Mouse (Mus musculus) kidney, embryonic 15.5 days (tissue): ENCODE measurements around the gene Grin2c. TPM values are rescaled to one million over a fixed set of nuclear protein-coding genes. Genes with fewer than 3 reads are reported as not detected.

Source experiments
- ATAC-seq: fragments of 200-750 bp; cut with Nextera tagmentation; replicated peaks from 2 replicates; pipeline ENCODE4 v1.8.0; 2017; ENCODE audit warnings: moderate TSS enrichment; ENCODE audit not compliant: low FRiP score
- H3K27ac ChIP-seq: fragments of 300-500 bp; sonication (generic); 2 replicates; pipeline ENCODE4 v1.5.1; 2015; ENCODE audit warnings: mild to moderate bottlenecking, inconsistent platforms
- H3K27me3 ChIP-seq: fragments of 300-500 bp; sonication (generic); 2 replicates; pipeline ENCODE4 v1.6.1; 2015; ENCODE audit warnings: inconsistent platforms
- H3K36me3 ChIP-seq: fragments of 300-500 bp; sonication (generic); 2 replicates; pipeline ENCODE4 v1.6.1; 2015; ENCODE audit warnings: inconsistent platforms
- H3K4me1 ChIP-seq: fragments of 300-500 bp; sonication (generic); 2 replicates; pipeline ENCODE4 v1.6.1; 2015; ENCODE audit warnings: inconsistent platforms
- H3K4me2 ChIP-seq: fragments of 300-500 bp; sonication (generic); 2 replicates; pipeline ENCODE4 v1.6.1; 2015; ENCODE audit warnings: moderate library complexity, mild to moderate bottlenecking, inconsistent platforms
- H3K4me3 ChIP-seq: fragments of 300-500 bp; sonication (generic); replicated peaks from 2 replicates; pipeline ENCODE4 v1.5.1; 2015; ENCODE audit warnings: mild to moderate bottlenecking, inconsistent platforms
- H3K9ac ChIP-seq: fragments of 300-500 bp; sonication (generic); 2 replicates; pipeline ENCODE4 v1.6.1; 2015; ENCODE audit warnings: mild to moderate bottlenecking, inconsistent platforms
- H3K9me3 ChIP-seq: fragments of 300-500 bp; sonication (generic); replicated peaks from 2 replicates; pipeline ENCODE4 v1.6.1; 2016; ENCODE audit warnings: inconsistent platforms
- WGBS: fragments of 180-500 bp; shearing (Covaris S2); methylation state at CpG from one replicate; pipeline ENCODE4 v1.1.7; 2015; ENCODE audit warnings: mixed read lengths; 5-methylcytosine and 5-hydroxymethylcytosine counted together
- polyA plus RNA-seq: library from polyadenylated mRNA; unstranded; fragments of >200 nt; fragmentation: Nextera tagmentation; extraction: Ambion mirVana; gene quantifications from 2 replicates; pipeline ENCODE4 v1.2.1, GENCODE M21; 2015

The Grin2c gene
- polyA plus RNA-seq, 1 experiment from 2014 or later, result not detected

- 0 out of 2 replicates have a peak overlapping the region, but pooled peaks have one; percentile 19 for H3K4me3 ChIP-seq
- peak overlapping the region; percentile 46 for H3K4me2 ChIP-seq
- peaks cover 9% of the 10 kb centered on the region for H3K4me1 ChIP-seq
- WGBS, result 15% methylated on average over 59 of the region's 59 CpGs
- peaks cover 99% of the 10 kb centered on the region for H3K27me3 ChIP-seq
- peak; percentile 64 for ATAC-seq
- H3K27ac ChIP-seq, result no peak overlapping the region
- no peaks in the 10 kb centered on the region for H3K36me3 ChIP-seq
- H3K9me3 ChIP-seq, result no peaks in the 10 kb centered on the region
- no peak overlapping the region for H3K9ac ChIP-seq
These were observed 9.1 kb downstream of the Grin2c start for GRCm38 (mm10) chr11:115257775-115258510.

- no peak overlapping the region for H3K27ac ChIP-seq
- ATAC-seq, result no peak
- H3K4me3 ChIP-seq, result no peak overlapping the region
- 61% methylated on average over 3 of the region's 3 CpGs for WGBS
- peaks cover 26% of the 10 kb centered on the region for H3K4me1 ChIP-seq
- H3K9ac ChIP-seq, result no peak overlapping the region
- no peaks in the 10 kb centered on the region for H3K36me3 ChIP-seq
- H3K27me3 ChIP-seq, result peaks cover 97% of the 10 kb centered on the region
- no peak overlapping the region for H3K4me2 ChIP-seq
- no peaks in the 10 kb centered on the region for H3K9me3 ChIP-seq
These were observed 15.8 kb downstream of the Grin2c start for GRCm38 (mm10) chr11:115251258-115251657.

- Histone ChIP-seq H3K27me3 (peaks cover 96% of the 10 kb centered on the region), H3K27ac (no peak overlapping the region), H3K4me1 (peaks cover 33% of the 10 kb centered on the region), H3K4me3 (peak overlapping the region; percentile 41), H3K36me3 (no peaks in the 10 kb centered on the region), H3K9ac (0 out of 2 replicates have a peak overlapping the region, but pooled peaks have one; percentile 21), H3K9me3 (no peaks in the 10 kb centered on the region), H3K4me2 (peak overlapping the region; percentile 75)
- no peak for ATAC-seq
- WGBS, result 2% methylated on average over 36 of the region's 36 CpGs
These were observed 16.5 kb downstream of the Grin2c start for GRCm38 (mm10) chr11:115250405-115251090.

DNA sequence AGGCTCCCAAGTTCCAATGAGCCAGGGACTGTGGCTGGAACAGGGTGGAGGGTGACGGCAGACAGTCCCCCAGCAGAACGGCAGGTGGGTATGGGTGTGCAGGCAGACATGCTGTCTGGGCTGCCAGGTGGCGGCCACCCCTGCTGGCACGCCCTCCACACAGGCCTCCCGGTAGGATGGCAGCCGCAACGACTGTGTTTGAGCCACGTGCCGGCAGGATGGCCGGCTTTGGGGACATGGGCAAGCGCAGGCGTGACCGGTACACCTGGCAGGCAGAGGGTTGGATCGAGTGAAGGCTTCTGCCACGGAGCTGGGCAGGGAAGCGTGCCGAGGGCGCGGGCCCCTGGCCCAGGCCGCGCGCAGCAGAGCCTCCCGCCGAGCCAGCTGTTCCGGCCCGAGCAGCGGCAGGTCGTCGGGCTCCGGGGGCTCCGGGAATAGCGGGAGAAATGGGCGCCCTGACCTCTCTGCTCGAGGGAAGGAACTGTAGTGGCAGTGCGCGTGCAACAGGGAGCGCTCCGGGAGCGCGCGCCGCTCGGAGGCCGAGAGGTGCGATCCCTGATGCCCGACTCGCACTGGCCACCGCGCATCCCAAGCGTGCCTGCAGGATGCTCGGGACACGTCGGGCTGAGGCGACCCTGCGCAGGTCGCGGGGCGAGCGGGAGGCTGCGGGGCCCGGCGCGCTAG is 17.2 kb downstream of the Grin2c start:
- H3K9me3 ChIP-seq, result no peaks in the 10 kb centered on the region
- WGBS, result 3% methylated on average over 63 of the region's 63 CpGs
- 0 out of 2 replicates have a peak overlapping the region, but pooled peaks have one; percentile 21 for H3K9ac ChIP-seq
- 0 out of 2 replicates have a peak, but pooled peaks have one; percentile 41 for ATAC-seq
- H3K27me3 ChIP-seq, result peaks cover 94% of the 10 kb centered on the region
- no peak overlapping the region for H3K27ac ChIP-seq
- H3K4me3 ChIP-seq, result peak overlapping the region; percentile 41
- H3K36me3 ChIP-seq, result no peaks in the 10 kb centered on the region
- peaks cover 38% of the 10 kb centered on the region for H3K4me1 ChIP-seq
- H3K4me2 ChIP-seq, result peak overlapping the region; percentile 75

GRCm38 (mm10) chr11:115247945-115248344 is 19.1 kb downstream of the Grin2c start:
- Histone ChIP-seq H3K9ac (no peak overlapping the region), H3K4me3 (no peak overlapping the region), H3K4me1 (peaks cover 44% of the 10 kb centered on the region), H3K4me2 (no peak overlapping the region), H3K27me3 (peaks cover 96% of the 10 kb centered on the region), H3K9me3 (no peaks in the 10 kb centered on the region), H3K27ac (no peak overlapping the region), H3K36me3 (peaks cover 13% of the 10 kb centered on the region)
- WGBS, result 73% methylated on average over 6 of the region's 6 CpGs
- ATAC-seq, result no peak

- no peak overlapping the region for H3K4me3 ChIP-seq
- no peak overlapping the region for H3K27ac ChIP-seq
- H3K4me1 ChIP-seq, result peaks cover 44% of the 10 kb centered on the region
- H3K36me3 ChIP-seq, result peaks cover 13% of the 10 kb centered on the region
- peaks cover 96% of the 10 kb centered on the region for H3K27me3 ChIP-seq
- H3K4me2 ChIP-seq, result no peak overlapping the region
- ATAC-seq, result no peak
- no peaks in the 10 kb centered on the region for H3K9me3 ChIP-seq
- H3K9ac ChIP-seq, result no peak overlapping the region
- WGBS, result 7% methylated on average over 3 of the region's 3 CpGs
These were observed 19.8 kb downstream of the Grin2c start for GRCm38 (mm10) chr11:115247240-115247639.

DNA sequence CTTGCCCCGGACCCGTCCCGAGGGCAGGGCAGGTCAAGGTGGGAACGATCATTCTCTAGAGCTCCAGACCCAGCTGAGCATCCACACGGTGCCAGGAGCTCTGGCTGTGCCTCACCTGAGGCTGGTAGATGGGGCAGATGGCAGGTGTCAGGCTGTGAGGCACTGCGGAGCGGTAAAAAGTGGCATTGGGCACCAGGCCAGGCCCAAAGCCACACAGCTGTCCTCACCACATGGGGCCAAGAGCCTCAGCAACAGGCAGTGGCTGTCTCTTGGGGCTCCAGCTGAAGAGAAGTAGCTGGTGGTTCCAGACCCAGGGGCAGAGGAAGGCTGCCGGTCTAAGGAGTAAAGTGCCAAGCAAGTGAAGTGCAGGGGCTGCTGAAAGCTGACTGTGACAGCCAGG is 20.7 kb downstream of the Grin2c start:
- ATAC-seq, result no peak
- Histone ChIP-seq H3K4me3 (no peak overlapping the region), H3K4me1 (peaks cover 48% of the 10 kb centered on the region), H3K9me3 (no peaks in the 10 kb centered on the region), H3K4me2 (no peak overlapping the region), H3K9ac (no peak overlapping the region), H3K27ac (no peak overlapping the region), H3K27me3 (peaks cover 95% of the 10 kb centered on the region), H3K36me3 (peaks cover 13% of the 10 kb centered on the region)
- WGBS, result 63% methylated on average over 8 of the region's 8 CpGs

GRCm38 (mm10) chr11:115244840-115245239 is 22.2 kb downstream of the Grin2c start:
- ATAC-seq, result no peak
- 70% methylated on average over 8 of the region's 8 CpGs for WGBS

GRCm38 (mm10) chr11:115243783-115244182 is 23.3 kb downstream of the Grin2c start:
- Histone ChIP-seq H3K27me3 (peaks cover 93% of the 10 kb centered on the region), H3K4me3 (no peak overlapping the region), H3K36me3 (peaks cover 13% of the 10 kb centered on the region), H3K9ac (no peak overlapping the region), H3K4me2 (no peak overlapping the region), H3K4me1 (peaks cover 61% of the 10 kb centered on the region), H3K27ac (no peak overlapping the region), H3K9me3 (no peaks in the 10 kb centered on the region)
- WGBS, result 92% methylated on average over 12 of the region's 12 CpGs
- no peak for ATAC-seq

More at GRCm38 (mm10) chr11:115244840-115245239, 22.2 kb downstream of the Grin2c start:
- Histone ChIP-seq H3K4me1 (peaks cover 55% of the 10 kb centered on the region), H3K36me3 (peaks cover 13% of the 10 kb centered on the region), H3K4me2 (no peak overlapping the region), H3K9me3 (no peaks in the 10 kb centered on the region), H3K27ac (no peak overlapping the region), H3K9ac (no peak overlapping the region), H3K27me3 (peaks cover 94% of the 10 kb centered on the region), H3K4me3 (no peak overlapping the region)

- Histone ChIP-seq H3K27ac (no peak overlapping the region), H3K9ac (no peak overlapping the region), H3K27me3 (peaks cover 93% of the 10 kb centered on the region), H3K4me3 (no peak overlapping the region), H3K36me3 (peaks cover 13% of the 10 kb centered on the region), H3K4me2 (no peak overlapping the region), H3K9me3 (no peaks in the 10 kb centered on the region), H3K4me1 (peaks cover 68% of the 10 kb centered on the region)
- 66% methylated on average over 3 of the region's 3 CpGs for WGBS
- no peak for ATAC-seq
These were observed 24.3 kb downstream of the Grin2c start for GRCm38 (mm10) chr11:115242746-115243145.

- no peak for ATAC-seq
- no peak overlapping the region for H3K4me3 ChIP-seq
- peaks cover 64% of the 10 kb centered on the region for H3K4me1 ChIP-seq
- H3K36me3 ChIP-seq, result peaks cover 13% of the 10 kb centered on the region
- no peak overlapping the region for H3K9ac ChIP-seq
- no peak overlapping the region for H3K27ac ChIP-seq
- H3K9me3 ChIP-seq, result no peaks in the 10 kb centered on the region
- 54% methylated on average over 11 of the region's 11 CpGs for WGBS
- peaks cover 87% of the 10 kb centered on the region for H3K27me3 ChIP-seq
- no peak overlapping the region for H3K4me2 ChIP-seq
These were observed 25.6 kb downstream of the Grin2c start for GRCm38 (mm10) chr11:115241402-115241801.

GRCm38 (mm10) chr11:115236570-115236969 is 30.5 kb downstream of the Grin2c start:
- H3K9ac ChIP-seq, result no peak overlapping the region
- no peaks in the 10 kb centered on the region for H3K9me3 ChIP-seq
- peaks cover 80% of the 10 kb centered on the region for H3K27me3 ChIP-seq
- H3K4me1 ChIP-seq, result peaks cover 69% of the 10 kb centered on the region
- 7% methylated on average over 5 of the region's 5 CpGs for WGBS
- H3K4me2 ChIP-seq, result no peak overlapping the region
- H3K4me3 ChIP-seq, result no peak overlapping the region
- H3K36me3 ChIP-seq, result no peaks in the 10 kb centered on the region
- no peak overlapping the region for H3K27ac ChIP-seq
- peak; percentile 49 for ATAC-seq
